Mouse (Mus musculus): ENCODE data around the gene Ttbk2. TPM values are rescaled to one million over a fixed set of nuclear protein-coding genes. Genes with fewer than 3 reads are reported as not detected.

The Ttbk2 gene
- 0.06 and 0.16 TPM in 2 replicates for polyA plus RNA-seq (2012)

- H3K4me3 ChIP-seq (replicated peaks): peak within 1 kb of the TSS; percentile 83
- H3K4me1 ChIP-seq (ENCODE audit: control insufficient read depth): peaks cover 41% of the 10 kb centered on the region
- TF ChIP-seq TAL1 (IDR thresholded peaks at IDR 0.05; ENCODE audit: low read length) (no peak), GATA1 (IDR thresholded peaks at IDR 0.05; ENCODE audit: low read length) (peak; percentile 13; the same call in 1 of the 2 replicates)
- H3K9me3 ChIP-seq (ENCODE audit: control insufficient read depth, low read length): no peaks in the 10 kb centered on the region
- no peaks in the 10 kb centered on the region for H3K36me3 ChIP-seq (ENCODE audit: control insufficient read depth)
- H3K27me3 ChIP-seq (ENCODE audit: control insufficient read depth): no peaks in the 10 kb centered on the region
Measured at GRCm38 (mm10) chr2:120850424-120851082, at the start of gene Ttbk2. Ttbk2 (minus strand) TSS chr2:120850604.

GRCm38 (mm10) chr2:120896361-120896760, 46.0 kb upstream of the Ttbk2 start:
- Histone ChIP-seq H3K36me3 (ENCODE audit: control insufficient read depth) (peaks cover 90% of the 10 kb centered on the region), H3K27me3 (ENCODE audit: control insufficient read depth) (no peaks in the 10 kb centered on the region), H3K9me3 (ENCODE audit: control insufficient read depth, low read length) (no peaks in the 10 kb centered on the region), H3K4me1 (ENCODE audit: control insufficient read depth) (no peaks in the 10 kb centered on the region), H3K4me3 (replicated peaks) (no peak overlapping the region)
- TF ChIP-seq TAL1 (IDR thresholded peaks at IDR 0.05; ENCODE audit: low read length) (no peak), GATA1 (IDR thresholded peaks at IDR 0.05; ENCODE audit: low read length) (no peak)

GRCm38 (mm10) chr2:120887601-120888000, 37.2 kb upstream of the Ttbk2 start:
- Histone ChIP-seq H3K4me1 (ENCODE audit: control insufficient read depth) (peaks cover 5% of the 10 kb centered on the region), H3K9me3 (ENCODE audit: control insufficient read depth, low read length) (no peaks in the 10 kb centered on the region), H3K4me3 (replicated peaks) (no peak overlapping the region), H3K36me3 (ENCODE audit: control insufficient read depth) (peaks cover 69% of the 10 kb centered on the region), H3K27me3 (ENCODE audit: control insufficient read depth) (no peaks in the 10 kb centered on the region)
- no peak for TF ChIP-seq TAL1 (IDR thresholded peaks at IDR 0.05; ENCODE audit: low read length)
- TF ChIP-seq GATA1 (IDR thresholded peaks at IDR 0.05; ENCODE audit: low read length): no peak

DNA sequence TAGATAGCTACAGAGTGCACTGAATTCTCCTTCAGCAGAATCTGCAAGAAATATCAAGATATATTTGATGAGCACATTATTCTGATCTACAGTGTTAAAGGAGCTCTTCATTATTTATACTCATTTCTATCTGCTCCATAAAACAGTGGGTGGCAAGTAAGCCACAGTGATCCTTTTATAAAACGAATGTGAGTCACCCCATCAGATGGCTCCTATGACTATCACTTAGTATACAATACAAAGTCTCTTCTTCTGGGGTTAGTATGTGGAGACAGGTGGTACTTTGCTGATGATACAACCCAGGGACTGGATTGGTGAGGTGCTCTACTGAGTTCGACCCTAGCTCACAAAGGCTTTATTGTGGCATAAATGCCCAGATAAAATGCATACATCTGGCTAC, 22.8 kb upstream of the Ttbk2 start:
- Histone ChIP-seq H3K4me3 (replicated peaks) (no peak overlapping the region), H3K9me3 (ENCODE audit: control insufficient read depth, low read length) (no peaks in the 10 kb centered on the region), H3K36me3 (ENCODE audit: control insufficient read depth) (peaks cover 86% of the 10 kb centered on the region), H3K27me3 (ENCODE audit: control insufficient read depth) (no peaks in the 10 kb centered on the region), H3K4me1 (ENCODE audit: control insufficient read depth) (no peaks in the 10 kb centered on the region)
- TF ChIP-seq GATA1 (IDR thresholded peaks at IDR 0.05; ENCODE audit: low read length) (no peak), TAL1 (IDR thresholded peaks at IDR 0.05; ENCODE audit: low read length) (no peak)

DNA sequence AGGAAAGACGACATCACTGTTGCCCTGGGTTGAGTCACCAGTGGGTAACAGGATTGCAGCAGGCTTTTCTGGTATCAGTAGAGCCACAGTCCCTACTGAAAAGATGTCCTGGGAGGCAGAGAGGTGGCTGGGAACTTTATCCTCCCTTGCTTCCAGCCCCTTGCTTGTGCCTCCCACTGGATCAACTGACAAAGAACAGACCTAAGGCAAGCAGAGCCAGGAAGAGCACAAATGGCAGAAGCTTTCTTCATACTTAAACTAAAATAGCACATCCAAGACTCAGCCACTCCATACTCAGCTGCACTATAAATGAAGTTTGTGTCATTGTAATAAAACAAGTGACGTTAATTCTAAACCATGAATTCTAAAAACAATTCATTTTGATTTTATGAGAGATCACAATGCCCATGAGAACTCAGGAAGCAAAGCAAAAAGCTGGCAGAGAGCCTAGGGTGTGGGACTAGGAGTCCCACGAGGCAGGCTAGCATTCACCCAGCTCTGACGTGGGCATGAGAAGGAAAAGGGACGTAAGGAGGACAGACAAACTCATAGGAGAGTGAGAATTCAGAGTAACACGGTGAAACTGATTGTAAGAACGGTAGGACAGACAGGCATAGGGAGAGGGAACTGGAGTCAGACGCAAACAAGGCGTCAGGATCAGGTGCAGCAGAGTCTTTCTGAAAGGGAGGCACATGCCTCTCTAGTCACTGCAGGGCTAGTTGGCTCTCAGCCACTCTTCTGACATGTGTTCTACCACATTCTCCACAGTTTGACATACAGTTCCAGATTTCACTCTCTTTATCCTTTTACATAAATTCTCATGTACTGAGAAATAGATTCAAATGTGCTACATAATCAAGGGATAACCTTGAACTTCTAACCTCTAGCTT, 21.3 kb upstream of the Ttbk2 start:
- H3K9me3 ChIP-seq (ENCODE audit: control insufficient read depth, low read length): no peaks in the 10 kb centered on the region
- no peaks in the 10 kb centered on the region for H3K4me1 ChIP-seq (ENCODE audit: control insufficient read depth)
- peaks cover 87% of the 10 kb centered on the region for H3K36me3 ChIP-seq (ENCODE audit: control insufficient read depth)
- no peak overlapping the region for H3K4me3 ChIP-seq (replicated peaks)
- H3K27me3 ChIP-seq (ENCODE audit: control insufficient read depth): no peaks in the 10 kb centered on the region
- TF ChIP-seq GATA1 (IDR thresholded peaks at IDR 0.05; ENCODE audit: low read length) (no peak), TAL1 (IDR thresholded peaks at IDR 0.05; ENCODE audit: low read length) (no peak)

DNA sequence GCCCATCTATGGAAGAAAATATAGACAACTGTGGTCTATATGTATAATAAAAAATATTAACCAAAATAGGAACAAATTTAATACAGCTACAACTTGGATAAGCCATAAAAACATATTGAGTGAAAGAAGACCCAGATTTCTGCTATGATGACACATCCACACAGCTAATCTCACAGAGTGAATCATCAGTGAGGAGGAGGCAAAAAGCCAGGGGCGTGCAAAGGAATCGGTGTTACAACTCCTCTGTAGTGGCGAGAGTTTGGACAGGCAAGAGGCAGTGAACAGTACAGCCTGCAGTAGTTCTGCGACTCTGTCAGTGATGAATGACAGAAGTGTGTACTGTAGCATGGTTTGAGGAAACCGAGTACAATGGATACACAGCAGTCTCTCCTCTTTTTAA, 16.9 kb upstream of the Ttbk2 start:
- no peaks in the 10 kb centered on the region for H3K4me1 ChIP-seq (ENCODE audit: control insufficient read depth)
- no peaks in the 10 kb centered on the region for H3K9me3 ChIP-seq (ENCODE audit: control insufficient read depth, low read length)
- no peaks in the 10 kb centered on the region for H3K27me3 ChIP-seq (ENCODE audit: control insufficient read depth)
- peaks cover 89% of the 10 kb centered on the region for H3K36me3 ChIP-seq (ENCODE audit: control insufficient read depth)
- TF ChIP-seq GATA1 (IDR thresholded peaks at IDR 0.05; ENCODE audit: low read length): no peak
- TF ChIP-seq TAL1 (IDR thresholded peaks at IDR 0.05; ENCODE audit: low read length): no peak
- no peak overlapping the region for H3K4me3 ChIP-seq (replicated peaks)

GRCm38 (mm10) chr2:120866561-120866960, 16.2 kb upstream of the Ttbk2 start:
- Histone ChIP-seq H3K36me3 (ENCODE audit: control insufficient read depth) (peaks cover 89% of the 10 kb centered on the region), H3K27me3 (ENCODE audit: control insufficient read depth) (no peaks in the 10 kb centered on the region), H3K9me3 (ENCODE audit: control insufficient read depth, low read length) (no peaks in the 10 kb centered on the region), H3K4me3 (replicated peaks) (no peak overlapping the region), H3K4me1 (ENCODE audit: control insufficient read depth) (no peaks in the 10 kb centered on the region)
- TF ChIP-seq GATA1 (IDR thresholded peaks at IDR 0.05; ENCODE audit: low read length): no peak
- no peak for TF ChIP-seq TAL1 (IDR thresholded peaks at IDR 0.05; ENCODE audit: low read length)

GRCm38 (mm10) chr2:120863389-120863788, 13.0 kb upstream of the Ttbk2 start:
- TF ChIP-seq GATA1 (IDR thresholded peaks at IDR 0.05; ENCODE audit: low read length) (no peak), TAL1 (IDR thresholded peaks at IDR 0.05; ENCODE audit: low read length) (no peak)
- no peaks in the 10 kb centered on the region for H3K27me3 ChIP-seq (ENCODE audit: control insufficient read depth)
- H3K9me3 ChIP-seq (ENCODE audit: control insufficient read depth, low read length): no peaks in the 10 kb centered on the region
- no peak overlapping the region for H3K4me3 ChIP-seq (replicated peaks)
- peaks cover 78% of the 10 kb centered on the region for H3K36me3 ChIP-seq (ENCODE audit: control insufficient read depth)
- no peaks in the 10 kb centered on the region for H3K4me1 ChIP-seq (ENCODE audit: control insufficient read depth)

DNA sequence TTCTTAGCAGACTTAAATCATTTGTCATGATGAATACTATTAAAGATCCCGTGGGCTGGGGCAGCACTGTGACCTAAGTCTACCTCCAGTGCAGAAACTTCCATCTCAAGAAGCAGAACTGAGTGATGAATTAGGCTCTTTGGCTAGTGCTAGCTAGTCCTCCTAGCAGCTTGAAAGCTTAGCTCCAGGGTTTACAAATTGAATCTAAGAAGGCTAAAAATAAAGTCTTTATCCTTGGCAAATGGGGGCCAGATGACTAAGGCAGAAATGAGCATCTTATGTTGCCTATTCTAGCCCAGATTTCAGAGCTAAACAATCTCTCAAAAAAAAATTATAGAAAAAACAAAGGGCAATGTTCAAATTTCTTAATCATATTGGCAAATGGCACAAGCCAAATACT, 10.3 kb upstream of the Ttbk2 start:
- Histone ChIP-seq H3K4me1 (ENCODE audit: control insufficient read depth) (no peaks in the 10 kb centered on the region), H3K9me3 (ENCODE audit: control insufficient read depth, low read length) (no peaks in the 10 kb centered on the region), H3K36me3 (ENCODE audit: control insufficient read depth) (peaks cover 57% of the 10 kb centered on the region), H3K27me3 (ENCODE audit: control insufficient read depth) (no peaks in the 10 kb centered on the region), H3K4me3 (replicated peaks) (no peak overlapping the region)
- TF ChIP-seq GATA1 (IDR thresholded peaks at IDR 0.05; ENCODE audit: low read length): no peak
- no peak for TF ChIP-seq TAL1 (IDR thresholded peaks at IDR 0.05; ENCODE audit: low read length)
